Mouse (Mus musculus) cerebral cortex, adult 2 months (tissue): ENCODE measurements around the gene Ndufa7.

Experiments
- WGBS: fragments of 180-500 bp; shearing (Covaris S2); methylation state at CpG from one replicate; pipeline ENCODE4 v1.1.7; 2018; 5-methylcytosine and 5-hydroxymethylcytosine counted together

The Ndufa7 gene

GRCm38 (mm10) chr17:33875797-33876196 lies 51.4 kb downstream of the Ndufa7 start:
- 85% methylated on average over 5 of the region's 5 CpGs for WGBS

- 92% methylated on average over 10 of the region's 11 CpGs for WGBS
These were observed 59.9 kb downstream of the Ndufa7 start for GRCm38 (mm10) chr17:33884320-33884719.

GRCm38 (mm10) chr17:33887802-33888201 lies 63.4 kb downstream of the Ndufa7 start:
- 77% methylated on average over 2 of the region's 2 CpGs for WGBS
